Mouse (Mus musculus) frontal cortex, adult (tissue): ENCODE results near the gene Sh2d4b.

Experiments used
- ATAC-seq: cut with Nextera tagmentation; 2 replicates; pipeline ENCODE4 v1.9.2; 2017; ENCODE audit warnings: mild to moderate bottlenecking, moderate library complexity, mixed read lengths; ENCODE audit not compliant: low TSS enrichment

Gene Sh2d4b

GRCm38 (mm10) chr14:40906770-40907169 is 13.7 kb upstream of the Sh2d4b start:
- ATAC-seq, result 0 out of 2 replicates have a peak, but pooled peaks have one; percentile 14

- no peak for ATAC-seq
These were observed 12.7 kb upstream of the Sh2d4b start for GRCm38 (mm10) chr14:40905813-40906212.

- no peak for ATAC-seq
These were observed 9.4 kb upstream of the Sh2d4b start for GRCm38 (mm10) chr14:40902307-40903055.

GRCm38 (mm10) chr14:40900267-40900666 is 7.2 kb upstream of the Sh2d4b start:
- ATAC-seq, result no peak

GRCm38 (mm10) chr14:40897916-40898315 is 4.8 kb upstream of the Sh2d4b start:
- ATAC-seq, result no peak

- ATAC-seq, result no peak
These were observed 2.6 kb upstream of the Sh2d4b start for GRCm38 (mm10) chr14:40895681-40896080.

GRCm38 (mm10) chr14:40894576-40895247 is 1.6 kb upstream of the Sh2d4b start:
- ATAC-seq, result peak; percentile 93

- ATAC-seq, result no peak
These were observed 818 bp upstream of the Sh2d4b start for GRCm38 (mm10) chr14:40893884-40894283.

GRCm38 (mm10) chr14:40892326-40892825 is 690 bp downstream of the Sh2d4b start:
- ATAC-seq, result no peak

GRCm38 (mm10) chr14:40891506-40891905 is 1.6 kb downstream of the Sh2d4b start:
- no peak for ATAC-seq

- no peak for ATAC-seq
These were observed 3.4 kb downstream of the Sh2d4b start for GRCm38 (mm10) chr14:40889704-40890103.

- no peak for ATAC-seq
These were observed 3.9 kb downstream of the Sh2d4b start for GRCm38 (mm10) chr14:40889181-40889580.

- no peak for ATAC-seq
These were observed 6.5 kb downstream of the Sh2d4b start for GRCm38 (mm10) chr14:40886428-40887202.

- no peak for ATAC-seq
These were observed 7.3 kb downstream of the Sh2d4b start for GRCm38 (mm10) chr14:40885752-40886151.

- peak; percentile 91 for ATAC-seq
These were observed 7.8 kb downstream of the Sh2d4b start for GRCm38 (mm10) chr14:40885225-40885624.

GRCm38 (mm10) chr14:40874565-40874964 is 18.5 kb downstream of the Sh2d4b start:
- ATAC-seq, result no peak

GRCm38 (mm10) chr14:40873961-40874360 is 19.1 kb downstream of the Sh2d4b start:
- ATAC-seq, result no peak

- ATAC-seq, result no peak
These were observed 22.5 kb downstream of the Sh2d4b start for GRCm38 (mm10) chr14:40870598-40870997.

GRCm38 (mm10) chr14:40864811-40865514 is 28.1 kb downstream of the Sh2d4b start:
- no peak for ATAC-seq

- ATAC-seq, result no peak
These were observed 29.4 kb downstream of the Sh2d4b start for GRCm38 (mm10) chr14:40863659-40864058.

- ATAC-seq, result no peak
These were observed 30.0 kb downstream of the Sh2d4b start for GRCm38 (mm10) chr14:40863022-40863421.

GRCm38 (mm10) chr14:40852978-40853377 is 40.1 kb downstream of the Sh2d4b start:
- ATAC-seq, result no peak
